Mouse (Mus musculus) c-Kit-positive CD71-negative TER-119-negative erythroid progenitor cells, embryonic 14.5 days (primary cell): ENCODE data around the gene Gm5065.

Experiments used
- DNase-seq: peaks from one replicate; pipeline ENCODE4 v3.0.0-alpha.2; 2013; ENCODE audit warnings: low read depth

Gene Gm5065

GRCm38 (mm10) chr7:5350237-5350636, at the start of gene Gm5065:
TSS of gene Gm5065 (plus strand) at chr7:5350537.
- DNase-seq, result no peak

- DNase-seq, result no peak
Observed at GRCm38 (mm10) chr7:5327511-5327910, 22.8 kb upstream of the Gm5065 start.

- DNase-seq, result no peak
Observed at GRCm38 (mm10) chr7:5350935-5351334, 598 bp downstream of the Gm5065 start, which contains the start of gene Nlrp2. TSS of gene Nlrp2 (minus strand) at chr7:5351035.

- no peak for DNase-seq
Observed at GRCm38 (mm10) chr7:5363599-5363998, 13.3 kb downstream of the Gm5065 start.

GRCm38 (mm10) chr7:5366724-5367123, 16.4 kb downstream of the Gm5065 start:
- no peak for DNase-seq

GRCm38 (mm10) chr7:5406201-5406600, 55.9 kb downstream of the Gm5065 start:
- DNase-seq, result no peak
